Mouse (Mus musculus) heart, postnatal 25 days (tissue): ENCODE measurements around the gene Rnpep. TPM values are rescaled to one million over a fixed set of nuclear protein-coding genes. Genes with fewer than 3 reads are reported as not detected.
"Not testable (repeated sequence)": the region's sequence is repeated elsewhere in the genome, so short reads cannot be mapped to it uniquely, and the experiment has no call there.

ENCODE experiments used
- DNase-seq: peaks from one replicate; pipeline ENCODE4 v3.0.0; 2022; ENCODE audit warnings: low spot score
- intact Hi-C: fragments of 180-260 bp; cut with DNase I; formaldehyde crosslinking; loops from one replicate; pipeline ENCODE4 v1.15.1; 2025
- total RNA-seq, 2 experiments: library from RNA; stranded (reverse); gene quantifications; 2 replicates each; pipeline ENCODE4 v1.2.3; 2021

Rnpep gene
- total RNA-seq, 2 experiments from 2014 or later, result 22.1 TPM

DNA sequence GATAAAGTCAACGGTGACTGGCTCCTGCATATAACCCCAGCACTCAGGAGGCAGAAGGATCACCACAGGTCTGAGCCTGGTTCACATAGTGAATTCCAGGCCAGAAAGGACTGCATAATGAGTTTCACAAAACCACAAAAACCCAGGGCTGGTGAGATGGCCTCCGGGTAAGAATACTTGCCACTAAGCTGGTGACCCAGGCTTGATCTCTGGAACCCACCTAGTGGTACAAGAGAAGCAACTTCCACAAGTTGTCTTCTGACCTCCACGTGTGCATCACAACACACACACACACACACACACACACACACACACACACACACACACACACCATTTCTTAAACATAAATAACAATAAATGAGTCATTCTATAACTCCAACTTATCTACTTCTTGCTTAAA, 21.6 kb downstream of the Rnpep start:
- DNase-seq, result no peak
- intact Hi-C loops, result no loop called here

DNA sequence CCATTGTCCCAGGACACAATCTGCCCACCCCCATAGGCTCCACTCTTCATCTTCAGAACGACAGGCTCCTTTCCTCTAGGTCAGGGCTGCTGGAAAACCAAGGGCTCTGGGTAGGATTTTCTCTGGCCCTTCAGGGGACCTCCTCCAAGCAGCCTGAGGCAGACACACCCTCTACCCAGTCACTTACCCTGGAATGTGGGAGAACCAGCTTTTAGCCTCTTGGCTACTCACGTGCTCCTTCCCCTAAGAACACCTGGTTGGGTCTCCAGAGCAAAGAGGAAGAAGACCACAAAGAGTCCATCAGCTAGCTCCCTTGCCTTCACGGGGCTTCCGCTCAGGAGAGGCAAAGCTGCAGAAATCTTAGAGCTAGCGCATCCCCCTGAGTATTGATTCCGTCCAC, 23.0 kb downstream of the Rnpep start:
- intact Hi-C loops, result no loop called here

DNA sequence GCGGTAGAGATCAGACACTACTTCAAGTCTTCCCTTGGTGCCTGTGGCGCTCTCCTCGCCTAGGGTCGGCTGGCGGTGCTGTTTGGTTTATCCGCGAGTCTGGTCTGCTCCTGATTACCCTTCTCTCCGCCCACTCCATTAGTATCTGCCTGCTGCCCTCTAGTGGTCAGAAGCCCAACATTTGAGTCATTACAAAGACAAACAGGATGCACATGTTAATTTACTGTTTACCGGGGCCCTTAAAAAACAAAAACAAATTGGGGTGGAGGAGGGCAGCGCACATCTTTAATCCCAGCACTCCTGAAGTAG, 24.8 kb downstream of the Rnpep start:
- intact Hi-C loops, result loop anchor here (2.0 kb wide), 2 partner anchors 86 to 110 kb away; no protein-coding TSS in a partner anchor
- peak; percentile 38 for DNase-seq

More for the DNA sequence above, 23.0 kb downstream of the Rnpep start:
- DNase-seq, result no peak

DNA sequence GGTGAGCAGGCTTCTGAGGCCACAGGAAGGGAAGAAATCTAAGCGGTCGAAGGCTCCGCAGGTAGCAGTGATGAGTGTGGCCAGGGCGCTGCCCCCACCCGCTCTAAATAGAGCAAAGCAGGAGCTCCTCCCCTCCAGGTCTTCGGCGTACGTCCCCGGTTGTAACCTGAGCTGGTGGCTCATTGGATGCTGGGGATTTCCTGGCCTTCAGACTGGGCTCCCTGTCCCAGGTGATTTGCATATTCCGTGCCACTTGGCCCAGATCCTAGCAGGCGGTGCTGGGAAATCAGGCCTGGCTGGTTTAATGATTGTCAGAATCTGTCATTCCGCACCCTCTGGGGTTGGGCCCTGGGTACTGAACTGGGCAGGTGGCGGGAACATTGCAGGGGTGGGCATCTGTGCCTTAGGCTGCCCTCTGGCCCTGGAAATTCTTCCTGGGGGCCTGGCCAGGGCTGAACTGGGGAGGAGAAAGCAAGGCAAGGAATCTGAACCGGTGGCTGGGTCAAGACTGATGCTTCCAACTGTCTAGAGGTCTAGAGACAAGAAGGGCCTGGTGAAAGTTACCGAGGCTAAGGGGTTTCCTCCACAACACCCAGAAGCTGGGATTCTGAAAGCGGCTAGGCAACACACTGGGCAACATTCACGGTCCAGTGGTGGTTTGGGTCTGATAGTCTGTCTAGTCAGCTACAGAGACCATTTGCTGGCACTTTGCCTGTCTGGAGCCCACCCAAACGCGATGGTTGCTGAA, 25.3 kb downstream of the Rnpep start, which contains the start of gene Elf3:
Elf3 (minus strand) TSS at position 189 of the 748 bp plus-strand sequence.
- no peak for DNase-seq
- intact Hi-C loops, result loop anchor here (2.0 kb wide), 2 partner anchors 86 to 110 kb away; no protein-coding TSS in a partner anchor

DNA sequence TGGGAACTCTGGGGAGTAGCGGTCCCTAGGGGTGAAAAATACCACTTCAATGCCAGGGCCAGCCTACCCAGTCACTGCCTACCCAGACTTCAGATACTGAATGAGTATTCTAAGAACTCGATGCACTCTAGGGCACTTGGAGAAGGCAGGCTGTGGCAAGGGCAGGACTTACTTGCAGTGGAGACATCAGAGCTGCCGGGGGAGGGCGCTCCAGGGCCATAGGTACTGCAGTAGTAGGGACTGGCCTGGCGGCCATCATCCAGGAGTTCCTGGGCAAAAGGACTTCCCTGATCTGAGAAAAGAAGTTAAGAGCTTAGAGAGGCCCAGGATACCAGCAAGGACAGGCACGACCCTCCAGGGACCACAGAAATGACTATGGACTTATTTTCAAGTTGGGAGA, 27.6 kb downstream of the Rnpep start:
- intact Hi-C loops, result no loop called here
- DNase-seq, result no peak

DNA sequence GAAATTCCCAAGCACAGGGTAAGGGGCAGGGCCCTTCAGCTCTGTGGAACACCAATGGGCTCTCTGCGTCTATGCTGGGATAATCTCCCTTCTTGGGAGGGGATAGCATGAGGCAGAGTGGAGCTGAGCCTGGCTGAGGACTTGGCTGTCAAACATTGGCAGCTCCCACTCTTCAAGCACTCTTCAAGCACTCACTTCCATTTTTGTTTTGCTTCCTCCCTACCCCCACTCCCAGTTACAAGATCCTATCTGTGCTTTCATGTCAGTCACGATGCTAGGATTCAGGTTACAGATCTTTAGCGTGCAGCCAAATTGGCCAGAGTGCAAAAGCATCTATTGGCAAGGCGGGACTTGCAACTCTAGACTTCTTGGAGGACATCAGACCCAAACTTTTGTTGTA, 31.0 kb downstream of the Rnpep start:
- DNase-seq, result no peak
- intact Hi-C loops, result no loop called here

DNA sequence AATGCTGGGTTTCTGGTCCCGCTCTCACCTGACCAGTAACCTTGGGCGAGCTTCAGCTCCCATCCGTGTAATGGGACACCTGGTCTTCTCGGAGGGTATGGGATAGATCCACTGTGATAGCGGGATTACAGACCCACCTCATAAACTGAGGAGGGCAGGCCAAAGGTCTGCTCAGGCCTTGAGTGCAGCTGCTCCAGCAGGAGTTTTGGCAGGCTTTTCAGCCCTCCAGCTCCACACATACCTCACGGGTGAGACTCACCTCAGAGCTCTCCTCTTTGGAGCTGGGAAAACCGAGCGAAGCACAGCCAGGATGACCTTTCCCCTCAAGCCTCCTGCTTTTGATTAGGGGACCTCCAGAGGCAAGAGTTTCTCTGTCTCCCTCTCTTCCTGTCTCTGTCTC, 32.5 kb downstream of the Rnpep start:
- intact Hi-C loops, result no loop called here
- DNase-seq, result no peak

DNA sequence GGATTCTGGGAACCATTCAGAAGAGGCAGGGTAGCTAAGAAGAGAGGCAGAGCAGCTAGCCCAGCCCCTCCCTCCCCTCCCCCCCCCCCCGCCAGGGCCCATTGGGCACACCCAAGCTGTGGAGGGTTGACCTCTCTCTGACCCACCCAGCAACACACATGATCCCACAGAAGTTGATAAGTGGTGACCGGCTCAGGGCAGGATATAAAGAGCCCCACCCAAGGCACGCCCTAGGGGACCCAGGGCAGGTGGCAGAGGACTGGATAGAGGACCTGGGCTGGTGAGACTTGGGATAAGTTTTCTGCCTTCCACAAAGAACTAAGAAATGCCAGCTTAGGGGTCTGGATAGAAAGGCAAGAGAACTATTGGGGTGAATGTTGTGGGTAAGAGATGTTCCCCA, 33.2 kb downstream of the Rnpep start:
- intact Hi-C loops, result no loop called here
- no peak for DNase-seq

DNA sequence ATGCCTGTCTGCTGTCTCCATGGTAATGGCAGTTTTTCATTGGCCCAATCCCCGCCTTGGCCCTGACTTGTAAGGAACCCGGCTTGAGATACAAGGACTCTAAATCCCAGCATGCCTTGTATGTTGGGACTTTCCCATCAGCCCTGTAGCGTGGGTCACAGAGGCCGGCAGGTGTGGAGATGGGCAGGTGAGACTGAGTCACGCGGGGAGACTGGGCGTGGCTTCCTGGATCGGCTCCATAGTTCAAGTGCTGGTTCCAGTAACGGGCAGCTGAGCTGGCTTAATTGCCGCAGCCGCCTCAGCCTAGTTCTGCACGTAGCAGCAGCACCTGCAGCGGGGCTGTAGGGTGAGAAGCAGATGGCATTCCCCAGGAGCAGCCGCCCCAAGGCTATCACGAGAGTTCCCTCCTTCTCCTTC, 35.4 kb downstream of the Rnpep start:
- no peak for DNase-seq
- intact Hi-C loops, result loop anchor here (1.0 kb wide), 1 partner anchor 97 kb away; no protein-coding TSS in a partner anchor

DNA sequence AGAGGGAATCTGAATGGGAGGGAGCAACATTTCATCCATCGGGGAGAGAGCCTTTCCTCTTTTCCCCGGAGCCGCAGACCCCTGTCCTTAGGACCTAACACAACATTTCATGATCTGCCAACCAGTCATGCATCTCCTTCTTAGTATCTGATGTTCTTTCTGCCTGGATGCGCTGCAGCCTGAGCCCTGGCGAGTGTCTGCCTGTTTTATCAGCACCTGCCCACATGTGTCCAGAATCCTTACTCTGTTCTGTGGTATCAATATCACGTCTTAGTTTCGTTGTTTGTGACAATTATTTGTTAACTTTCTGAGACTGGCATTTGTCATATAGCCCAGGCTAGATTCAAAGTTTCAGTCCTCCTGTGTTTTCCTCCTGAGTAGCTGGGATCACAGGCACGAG, 39.9 kb downstream of the Rnpep start:
- no peak for DNase-seq
- intact Hi-C loops, result no loop called here

DNA sequence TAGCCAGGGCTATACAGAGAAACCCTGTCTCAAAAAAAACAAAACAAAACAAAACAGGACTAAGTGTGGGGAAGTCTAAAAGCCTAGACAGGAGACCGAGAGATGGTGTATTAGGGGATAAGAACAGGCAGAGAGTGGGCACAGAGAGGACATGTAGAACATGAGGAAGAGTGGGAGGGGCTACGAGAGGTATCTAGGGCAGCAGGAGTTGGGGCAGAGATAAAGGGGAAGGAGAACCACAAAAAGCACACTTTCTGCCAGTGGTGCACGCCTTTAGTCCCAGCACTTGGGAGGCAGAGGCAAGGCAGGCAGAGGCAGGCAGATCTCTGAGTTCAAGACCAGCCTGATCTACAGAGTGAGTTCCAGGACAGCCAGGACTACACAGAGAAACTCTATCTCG, 43.7 kb downstream of the Rnpep start:
- DNase-seq, intact Hi-C loops: not testable (repeated sequence)

DNA sequence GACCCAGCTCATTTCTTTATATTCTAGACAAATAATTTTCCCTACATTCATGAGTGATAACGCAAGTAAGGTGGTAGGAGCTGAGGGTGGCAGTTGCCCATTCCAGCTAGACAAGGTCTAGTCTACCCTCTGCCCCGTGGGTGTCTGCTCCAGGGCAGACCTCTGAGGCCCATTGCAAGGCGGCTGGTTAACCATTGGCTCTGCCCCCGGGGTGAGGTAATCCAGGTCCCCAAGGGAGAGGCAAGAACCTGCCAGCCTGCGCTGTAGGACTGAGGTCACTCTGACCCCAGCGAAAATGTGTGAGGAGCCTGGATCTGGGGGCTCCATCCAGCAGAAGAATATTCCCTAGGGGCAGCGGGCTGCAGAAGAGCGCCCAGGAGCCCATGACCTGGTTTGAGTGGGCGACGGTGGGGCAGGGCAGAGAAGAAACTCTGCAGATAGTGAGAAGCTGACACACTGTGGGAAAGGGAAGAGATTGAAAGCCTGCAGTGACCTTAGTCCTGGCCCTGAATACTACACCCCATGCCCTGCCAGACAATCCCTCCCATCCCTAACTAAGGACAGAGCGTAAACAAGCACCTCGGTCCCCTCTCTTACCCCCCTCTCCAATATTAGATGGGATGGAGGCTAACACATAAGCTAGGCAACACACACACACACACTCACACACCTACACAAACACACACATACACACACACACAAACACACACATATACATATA, 46.6 kb downstream of the Rnpep start:
- intact Hi-C loops, result no loop called here
- DNase-seq, result no peak

DNA sequence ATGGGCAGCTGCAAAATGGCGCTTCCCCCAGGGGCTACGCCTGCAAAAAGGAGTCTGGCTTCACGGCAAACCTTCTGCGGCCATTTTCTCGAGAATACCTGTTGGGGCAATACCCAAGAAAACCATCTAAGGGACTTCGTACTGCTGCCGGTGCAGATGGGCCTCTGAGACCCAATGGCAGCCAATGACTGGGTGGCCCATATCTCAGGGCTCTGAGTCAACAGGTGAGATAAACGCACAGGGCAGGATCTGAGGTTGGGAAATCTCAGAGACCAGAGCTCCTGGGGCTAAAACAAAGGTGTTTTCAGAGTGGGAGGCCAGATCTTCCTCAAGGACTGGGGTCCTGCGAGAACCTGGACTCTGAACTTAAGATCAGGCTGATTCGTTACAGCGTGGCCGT, 49.1 kb downstream of the Rnpep start:
- intact Hi-C loops, result no loop called here
- DNase-seq, result no peak

DNA sequence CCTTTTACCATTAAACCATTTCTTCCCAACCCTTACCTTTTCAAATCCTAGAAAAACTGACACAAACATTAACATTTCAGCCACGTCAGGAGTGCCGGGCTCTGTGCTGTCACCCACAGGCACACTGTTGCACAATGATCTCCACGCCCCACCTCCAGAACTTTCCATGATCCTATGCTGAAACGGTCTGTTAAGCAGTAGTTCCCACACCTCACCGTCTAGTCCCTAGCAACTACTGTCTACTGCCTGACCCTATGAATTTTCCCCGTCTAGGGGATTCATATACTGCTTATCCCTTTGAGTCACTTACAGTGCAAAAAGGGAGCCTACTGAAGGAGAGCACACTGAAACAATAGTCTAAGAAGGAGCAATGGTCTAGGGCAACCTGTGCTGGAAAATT, 49.9 kb downstream of the Rnpep start:
- DNase-seq, result no peak
- intact Hi-C loops, result no loop called here

DNA sequence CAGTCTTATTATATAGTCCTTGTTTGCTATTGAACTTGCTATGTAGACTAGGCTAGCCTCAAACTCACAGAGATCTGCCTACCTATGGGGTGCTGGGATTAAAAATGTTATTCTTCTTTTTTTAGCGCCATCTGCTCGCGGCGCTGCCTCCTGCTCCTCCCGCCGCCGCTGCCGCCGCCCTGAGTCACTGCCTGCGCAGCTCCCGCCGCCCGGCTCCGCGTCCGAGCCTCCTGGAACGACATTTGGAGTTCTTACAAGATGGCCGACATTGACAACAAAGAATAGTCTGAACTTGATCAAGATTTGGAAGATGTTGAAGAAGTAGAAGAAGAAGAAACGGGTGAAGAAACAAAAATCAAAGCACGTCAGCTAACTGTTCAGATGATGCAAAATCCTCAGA, 52.0 kb downstream of the Rnpep start:
- DNase-seq, intact Hi-C loops: not testable (repeated sequence)

DNA sequence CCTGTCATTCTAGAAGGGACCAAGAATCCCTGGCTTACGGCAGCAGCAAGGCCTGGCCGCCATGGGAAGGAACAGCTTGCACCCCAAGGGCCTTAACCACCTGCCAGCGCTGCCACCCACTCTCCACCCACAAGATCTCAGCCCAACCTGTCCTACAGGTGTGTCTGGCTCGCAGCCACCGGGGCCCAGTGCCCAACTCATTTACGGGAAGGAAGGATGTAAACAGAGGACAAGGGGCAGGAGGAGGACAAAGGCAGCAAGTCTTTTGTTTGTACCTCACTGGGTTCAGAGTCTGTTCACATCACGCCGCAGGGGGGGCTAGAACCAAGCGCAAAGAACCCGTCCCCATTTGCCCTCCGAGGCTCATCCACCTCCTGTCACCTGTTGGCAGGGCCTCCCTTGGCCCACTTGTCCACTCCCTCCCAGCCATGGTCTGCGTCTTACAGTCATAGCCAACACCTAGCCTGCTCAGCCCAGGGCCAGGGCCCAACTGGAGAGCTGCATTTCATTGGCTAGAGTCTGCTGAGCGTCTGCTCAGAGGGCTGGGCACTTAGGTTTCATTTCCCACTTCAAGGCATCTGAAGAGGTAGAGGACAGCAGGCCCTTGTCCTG, 56.4 kb downstream of the Rnpep start:
- DNase-seq, result no peak
- intact Hi-C loops, result no loop called here

DNA sequence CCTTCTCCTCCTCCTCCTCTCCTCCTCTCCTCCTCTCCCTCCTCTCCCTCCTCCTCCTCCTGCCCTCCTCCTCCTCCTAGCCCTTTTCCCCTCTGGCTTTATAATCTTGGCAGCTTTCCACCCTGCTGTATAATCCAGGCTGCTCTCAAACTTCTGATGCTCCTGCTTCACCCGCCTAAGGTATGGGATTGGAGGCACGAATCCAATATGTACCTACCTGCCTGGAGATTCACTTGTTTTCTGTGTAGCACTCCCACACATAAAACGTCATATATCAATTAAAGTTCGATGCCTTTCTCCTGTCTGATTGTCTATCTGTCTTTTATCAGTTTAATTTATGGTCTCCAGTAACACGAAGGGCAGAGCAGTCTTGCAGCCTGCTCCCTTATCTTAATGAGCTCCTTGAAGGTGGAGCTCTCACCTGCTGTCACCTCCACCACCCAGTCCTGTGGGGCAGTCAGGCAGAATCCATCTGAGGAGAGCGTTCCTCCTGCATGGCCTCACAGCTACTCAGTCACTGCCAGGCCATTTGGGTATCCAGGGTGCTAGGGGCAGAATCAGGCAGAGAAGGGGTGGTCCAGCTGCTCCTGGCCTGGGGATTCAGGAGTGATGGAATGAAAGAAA, 58.8 kb downstream of the Rnpep start:
- DNase-seq, result no peak
- intact Hi-C loops, result no loop called here

DNA sequence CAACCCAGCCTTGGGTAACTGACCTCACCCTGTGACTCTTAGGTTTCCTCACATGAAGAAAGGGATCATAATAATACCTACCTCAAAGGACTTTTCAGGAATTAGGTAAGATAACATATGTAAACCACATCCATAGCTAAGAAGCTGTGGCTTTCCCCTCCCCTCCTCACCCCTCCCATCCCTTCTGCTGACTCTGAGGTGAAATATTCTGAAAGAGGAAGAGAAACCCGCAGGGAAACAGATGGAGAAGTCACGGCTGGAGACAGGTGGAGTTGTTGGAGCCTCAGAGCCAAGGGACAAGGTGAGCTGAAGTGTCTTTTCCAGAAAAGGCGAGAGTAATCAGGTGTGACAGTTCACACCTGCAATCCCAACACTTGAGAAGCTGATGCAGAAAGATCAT, 59.7 kb downstream of the Rnpep start:
- intact Hi-C loops, result no loop called here
- no peak for DNase-seq

DNA sequence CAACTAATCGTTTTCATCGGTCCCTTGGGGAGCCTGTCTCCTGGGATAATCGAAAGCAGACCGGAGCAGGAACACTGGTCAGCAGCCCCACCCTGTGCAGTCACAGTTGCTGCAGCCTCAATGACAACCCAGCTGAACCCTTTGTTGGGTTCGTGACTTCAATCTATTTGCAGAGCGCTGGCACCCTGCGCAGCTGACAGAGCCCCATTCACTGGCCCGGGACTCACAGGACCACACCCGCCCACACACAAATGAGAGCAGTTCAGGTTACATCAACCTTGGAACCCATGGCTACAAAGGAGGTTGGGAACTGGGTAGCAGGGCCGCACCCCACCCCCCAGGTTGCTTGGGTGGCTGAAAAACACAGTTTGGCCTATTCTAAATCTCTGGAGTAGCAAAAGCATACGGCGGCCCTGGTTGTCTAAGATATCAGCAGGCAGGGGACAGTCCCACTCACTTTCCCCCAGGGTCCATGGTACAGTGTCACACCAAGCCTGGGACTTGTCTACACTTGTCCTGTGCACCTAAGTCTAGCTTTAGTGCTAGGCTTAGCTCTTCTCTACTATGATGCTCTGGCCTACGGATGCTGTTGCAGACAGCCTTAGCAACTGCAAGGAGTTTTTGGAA, 66.2 kb downstream of the Rnpep start:
- intact Hi-C loops, result no loop called here
- no peak for DNase-seq
